Mouse (Mus musculus) mouse embryonic stem cell (cell line): Measurements from ENCODE around the gene Taar7a.

Experiments
- in situ Hi-C, 2 experiments: fragments of 300-500 bp; cut with MboI; formaldehyde crosslinking; loops; 1 replicate in 1 of 2; 3 replicates in 1 of 2; pipeline ENCODE4 v1.14.3; 2019 to 2020; ENCODE audit warnings: low sequenced_read_pairs in 2 of 2, low pct_unique_long_range_greater_than_20kb in 1 of 2, mixed read lengths in 1 of 2; ENCODE audit not compliant: unreplicated experiment in 1 of 2

Gene Taar7a

DNA sequence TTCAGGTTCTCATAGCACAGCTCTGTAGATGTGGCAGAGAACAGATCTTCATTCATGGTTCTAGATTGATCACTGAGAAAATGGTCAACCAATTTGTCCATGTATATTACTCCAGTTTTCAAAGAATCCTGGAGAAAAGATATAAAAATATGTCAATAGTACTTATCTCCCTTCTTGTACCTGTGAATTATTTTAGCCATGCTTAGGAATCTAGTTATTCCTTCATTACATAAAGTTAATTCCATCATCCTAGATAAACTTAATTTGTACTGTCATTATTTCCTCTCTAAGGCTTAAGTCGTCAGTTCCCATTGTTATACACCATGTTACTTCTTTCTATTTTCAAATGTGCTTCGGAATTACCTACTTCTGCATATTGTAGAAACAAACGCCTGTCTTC lies at the start of gene Taar7a:
Gene Taar7a, minus strand, starts transcription at position 101 of the 400 bp plus-strand sequence.
- in situ Hi-C loops = loop anchor here (25.0 kb wide), 2 partner anchors 94 to 319 kb away; partner anchors contain the start of genes Taar8a (in 1 of the 2) and Taar8b (in 1 of the 2)

DNA sequence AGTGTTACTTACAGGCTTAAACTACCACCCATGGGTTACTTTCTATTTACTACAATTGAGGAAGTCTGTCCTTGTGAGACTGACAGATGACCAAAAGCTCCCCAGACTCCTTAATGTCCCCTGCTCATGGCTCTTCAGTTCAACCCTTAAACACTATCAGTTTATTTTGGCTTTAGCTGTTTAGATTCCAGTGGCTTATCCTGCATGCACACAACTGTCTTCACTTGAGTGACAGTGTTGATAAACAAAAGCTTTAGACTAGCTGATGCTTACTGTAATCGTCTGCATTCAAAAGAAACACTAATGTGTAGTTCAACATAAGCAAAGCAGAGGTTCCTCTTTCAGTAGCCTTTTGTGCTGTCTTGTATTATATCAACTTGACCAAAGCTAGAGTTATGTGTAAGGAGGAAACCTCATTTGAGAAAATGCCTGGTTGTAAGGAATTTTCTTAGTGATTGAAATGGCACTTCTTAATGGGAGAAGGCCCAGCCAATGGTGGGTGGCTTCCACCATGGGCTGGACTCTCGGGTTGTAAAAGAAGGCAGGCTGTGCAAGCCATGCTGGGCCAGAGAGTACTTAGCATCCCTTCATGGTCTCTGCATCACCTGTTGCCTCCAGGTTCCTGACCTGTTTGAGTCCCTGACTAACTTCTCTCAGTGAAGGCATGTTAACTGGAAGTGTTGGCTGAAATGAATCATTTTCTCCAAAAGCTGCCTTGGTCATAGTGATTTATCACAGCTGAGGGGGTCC lies 47.0 kb upstream of the Taar7a start:
- in situ Hi-C loops = no loop called here

DNA sequence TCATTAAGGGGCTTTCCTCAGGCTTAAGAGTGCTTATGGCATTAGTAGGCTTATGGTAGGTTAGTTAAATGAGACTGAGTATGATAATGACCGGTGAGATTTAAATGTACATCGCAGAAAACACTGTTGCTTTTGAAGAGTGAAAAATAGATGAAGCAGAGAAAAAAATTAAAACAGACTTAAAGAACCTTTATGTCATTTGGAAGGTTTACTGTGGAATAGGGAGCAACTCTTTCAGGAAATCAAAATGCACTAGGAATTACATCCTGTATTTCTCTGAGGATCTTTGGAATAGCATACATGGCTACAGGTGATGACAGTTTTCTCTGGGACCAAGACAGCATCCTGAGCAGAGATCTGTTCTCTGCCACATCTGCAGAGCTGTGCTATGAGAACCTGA lies 44.0 kb upstream of the Taar7a start, which contains the start of gene Taar7e:
Gene Taar7e, plus strand, starts transcription at position 301 of the 400 bp plus-strand sequence.
- in situ Hi-C loops = no loop called here

DNA sequence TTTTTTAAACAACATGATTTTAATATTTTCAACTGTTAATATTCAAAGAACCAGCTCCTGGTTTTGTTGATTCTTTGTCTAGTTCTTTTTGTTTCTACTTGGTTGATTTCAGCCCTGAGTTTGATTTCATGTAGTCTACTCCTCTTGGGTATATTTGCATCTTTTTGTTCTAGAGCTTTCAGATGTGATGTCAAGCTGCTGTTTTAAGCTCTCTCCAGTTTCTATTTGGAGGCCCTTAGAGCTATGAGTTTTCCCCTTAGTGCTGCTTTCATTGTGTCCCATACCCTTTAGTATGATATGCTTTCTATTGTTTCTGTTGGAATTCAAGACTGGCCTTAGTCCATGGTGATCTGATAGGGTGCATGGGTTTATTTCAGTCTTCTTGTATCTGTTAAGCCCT lies 38.1 kb upstream of the Taar7a start:
- in situ Hi-C loops = no loop called here

DNA sequence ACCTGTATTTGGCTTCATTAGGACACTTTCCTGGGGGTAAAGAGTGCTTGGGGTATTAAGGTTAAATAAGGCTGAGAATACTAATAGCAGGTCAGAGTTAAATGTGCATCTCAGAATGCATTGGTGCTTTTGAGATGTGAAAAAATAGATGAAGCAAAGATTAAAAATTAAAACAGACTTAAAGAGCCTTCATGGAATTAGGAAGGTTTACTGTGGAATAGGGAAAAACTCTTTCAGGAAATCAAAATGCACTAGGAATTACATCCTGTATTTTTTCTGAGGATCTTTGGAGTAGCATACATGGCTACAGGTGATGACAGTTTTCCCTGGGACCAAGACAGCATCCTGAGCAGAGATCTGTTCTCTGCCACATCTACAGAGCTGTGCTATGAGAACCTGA lies 33.6 kb upstream of the Taar7a start, which contains the start of gene Taar7d:
Gene Taar7d, plus strand, starts transcription at position 301 of the 400 bp plus-strand sequence.
- in situ Hi-C loops = no loop called here

DNA sequence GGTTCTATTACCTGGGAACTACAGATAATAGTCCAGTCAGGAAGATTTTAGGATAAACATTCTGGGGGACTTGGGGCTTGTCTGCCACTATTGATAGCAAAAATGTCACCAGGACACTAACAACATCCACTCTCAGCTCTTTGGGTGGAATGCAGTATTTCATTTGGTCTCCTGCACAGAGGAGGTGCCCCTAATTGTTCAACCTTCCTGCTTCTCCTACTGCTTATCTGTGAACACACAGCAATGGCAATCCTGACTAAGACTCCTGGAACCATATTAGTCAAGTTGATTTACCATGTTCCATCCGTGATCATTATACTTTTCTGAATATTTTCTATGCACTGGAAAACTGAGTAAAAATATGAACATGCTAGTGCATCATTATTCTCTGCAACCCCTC lies 14.9 kb upstream of the Taar7a start:
- in situ Hi-C loops = no loop called here

DNA sequence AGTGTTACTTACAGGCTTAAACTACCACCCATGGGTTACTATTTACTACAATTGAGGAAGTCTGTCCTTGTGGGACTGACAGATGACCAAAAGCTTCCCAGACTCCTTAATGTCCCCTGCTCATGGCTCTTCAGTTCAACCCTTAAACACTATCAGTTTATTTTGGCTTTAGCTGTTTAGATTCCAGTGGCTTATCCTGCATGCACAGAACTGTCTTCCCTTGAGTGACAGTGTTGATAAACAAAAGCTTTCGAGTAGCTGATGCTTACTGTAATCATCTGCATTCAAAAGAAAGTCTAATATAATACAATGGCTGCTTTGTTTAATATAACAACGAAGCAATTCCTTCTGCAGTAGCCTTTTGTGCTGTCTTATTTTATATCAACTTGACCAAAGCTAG lies 13.8 kb upstream of the Taar7a start:
- in situ Hi-C loops = no loop called here

DNA sequence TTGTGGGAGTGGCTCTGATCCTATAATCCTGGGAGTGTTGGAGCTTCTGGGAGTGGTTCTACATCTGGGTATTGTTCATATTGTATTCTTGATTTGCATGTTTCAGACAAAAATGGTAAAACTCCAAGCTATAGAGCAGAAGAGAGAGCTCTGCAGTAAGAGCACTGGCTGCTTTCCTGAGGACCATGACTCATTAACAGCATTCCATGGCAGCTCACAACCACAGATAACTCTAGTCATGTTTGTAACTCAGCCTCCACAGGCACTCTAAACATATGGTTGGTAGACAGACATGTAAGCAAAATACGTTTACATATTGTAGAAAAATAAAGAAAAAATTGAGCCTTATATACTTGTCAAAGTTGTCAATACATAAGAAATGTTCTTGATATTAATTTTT lies 13.2 kb upstream of the Taar7a start:
- in situ Hi-C loops = no loop called here

DNA sequence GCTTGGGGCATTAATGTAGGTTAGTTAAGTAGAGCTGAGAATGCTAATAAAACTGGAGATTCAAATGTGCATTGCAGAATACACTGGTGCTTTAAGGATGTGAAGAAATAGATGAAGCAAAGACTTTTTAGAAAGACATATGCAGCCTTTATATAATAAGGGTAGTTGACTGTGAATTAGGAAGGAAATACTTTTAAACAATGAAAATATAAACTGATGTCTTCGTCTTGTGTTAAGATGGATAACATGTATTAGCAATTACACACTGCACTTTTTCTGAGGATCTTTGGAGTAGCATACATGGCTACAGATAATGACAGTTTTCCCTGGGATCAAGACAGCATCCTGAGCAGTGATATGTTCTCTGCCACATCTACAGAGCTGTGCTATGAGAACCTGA lies 6.4 kb upstream of the Taar7a start, which contains the start of gene Taar7b:
Gene Taar7b, plus strand, starts transcription at position 301 of the 400 bp plus-strand sequence.
- in situ Hi-C loops = loop anchor here (25.0 kb wide), 2 partner anchors 88 to 313 kb away; partner anchors contain the start of genes Taar8a (in 1 of the 2) and Taar8b (in 1 of the 2)

DNA sequence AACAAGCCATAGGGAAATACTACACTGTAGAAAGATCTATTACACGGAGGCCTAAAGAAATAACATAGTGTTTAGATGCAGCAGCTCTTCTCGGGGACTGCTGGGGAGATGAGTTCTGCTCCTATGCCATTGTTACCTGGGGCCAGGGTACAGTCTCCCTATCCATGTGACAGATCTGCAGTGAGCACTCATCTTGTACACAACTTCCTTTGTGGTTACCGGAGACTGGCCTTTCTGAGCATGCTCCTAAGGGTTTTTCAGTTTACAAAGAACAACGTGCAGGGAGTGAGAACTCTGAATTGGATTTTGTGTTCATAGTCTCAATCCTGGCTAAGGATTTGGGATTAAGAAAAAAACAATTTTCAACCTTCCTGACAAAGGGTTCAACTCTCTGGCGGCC lies 6.9 kb downstream of the Taar7a start:
- in situ Hi-C loops = loop anchor here (10.0 to 25.0 kb wide), 3 partner anchors 101 to 326 kb away; partner anchors contain the start of genes Taar8a (in 1 of the 2) and Taar8b (in 1 of the 2)

DNA sequence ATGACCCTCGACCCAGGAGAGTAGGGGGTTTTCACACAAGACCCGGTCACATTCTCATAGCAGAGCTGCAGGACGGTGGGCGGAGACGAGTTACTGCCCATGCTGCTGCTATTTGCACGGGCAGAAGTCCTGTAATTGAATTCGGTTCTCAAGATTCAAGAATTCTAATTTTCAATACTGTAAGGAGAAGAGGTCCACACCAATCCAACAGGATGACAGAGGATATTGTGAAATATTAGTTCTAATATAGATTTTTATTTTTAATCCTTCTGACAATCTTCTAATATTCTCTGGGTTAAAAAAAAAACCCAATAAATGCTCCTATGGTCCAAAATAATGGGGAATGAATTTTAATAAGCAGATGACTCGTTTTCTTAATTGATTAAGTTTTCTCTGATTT lies 7.7 kb downstream of the Taar7a start, which contains the start of gene Taar6:
Gene Taar6, minus strand, starts transcription at position 101 of the 400 bp plus-strand sequence.
- in situ Hi-C loops = loop anchor here (10.0 to 25.0 kb wide), 3 partner anchors 102 to 327 kb away; partner anchors contain the start of genes Taar8a (in 1 of the 2) and Taar8b (in 1 of the 2)

DNA sequence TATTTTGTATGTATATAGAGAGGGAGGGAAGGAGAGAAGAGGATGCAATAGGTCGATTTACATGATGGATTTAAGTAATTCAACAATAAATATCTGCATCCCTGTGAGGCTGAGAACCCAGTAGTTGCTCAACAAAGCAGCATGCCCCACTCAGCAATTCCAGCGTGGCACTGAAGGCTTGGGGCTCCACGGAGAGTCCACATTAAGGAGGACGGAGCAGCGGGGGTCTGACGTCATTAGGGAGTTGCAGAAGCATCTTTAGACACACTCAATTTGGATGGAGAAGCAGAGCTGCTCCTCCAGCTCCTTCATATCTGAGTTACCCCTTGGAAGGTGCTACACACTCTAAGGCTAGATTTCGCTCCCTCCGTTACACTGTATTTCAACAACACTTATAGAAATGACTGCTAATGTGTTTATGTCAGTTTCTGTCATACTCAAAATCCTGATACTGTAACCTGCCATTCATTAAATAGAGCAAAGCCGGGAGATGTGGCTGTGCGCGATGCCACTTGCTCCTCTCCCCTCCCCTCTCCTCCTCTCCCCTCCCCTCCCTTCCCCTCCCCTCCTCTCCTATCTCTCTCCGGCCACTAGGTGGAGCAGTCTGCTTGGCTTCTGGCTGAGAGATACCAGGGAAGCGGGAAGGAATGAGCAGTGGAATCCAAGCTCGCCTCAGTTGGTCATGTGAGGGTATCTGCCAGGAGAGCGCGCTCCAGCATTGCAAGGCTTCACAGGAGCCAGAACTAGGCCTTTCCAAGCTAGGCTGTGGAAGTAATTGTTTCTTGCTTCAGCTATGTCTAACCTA lies 14.2 kb downstream of the Taar7a start:
- in situ Hi-C loops = loop anchor here (25.0 kb wide), 2 partner anchors 108 to 333 kb away; partner anchors contain the start of genes Taar8a (in 1 of the 2) and Taar8b (in 1 of the 2)

DNA sequence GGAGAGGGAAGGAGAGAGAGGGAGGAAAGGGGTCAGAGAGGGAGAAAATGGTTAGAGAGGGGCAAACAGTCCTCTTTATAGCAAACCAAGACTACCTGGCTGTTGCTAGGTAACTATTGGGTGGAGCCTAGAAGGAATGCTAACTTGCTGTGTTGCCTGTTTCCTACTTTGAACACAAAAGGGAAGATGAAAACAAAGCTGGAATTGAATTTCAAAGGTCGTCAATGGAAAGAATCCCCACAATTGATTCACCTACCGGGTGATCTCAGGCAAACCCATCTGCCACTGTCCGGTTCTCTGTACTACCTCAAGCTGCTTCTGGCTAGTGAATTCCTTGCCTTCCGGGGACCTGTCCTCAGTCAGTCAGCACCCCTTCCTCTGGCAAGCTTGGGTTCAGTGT lies 15.3 kb downstream of the Taar7a start:
- in situ Hi-C loops = loop anchor here (25.0 kb wide), 2 partner anchors 109 to 334 kb away; partner anchors contain the start of genes Taar8a (in 1 of the 2) and Taar8b (in 1 of the 2)

DNA sequence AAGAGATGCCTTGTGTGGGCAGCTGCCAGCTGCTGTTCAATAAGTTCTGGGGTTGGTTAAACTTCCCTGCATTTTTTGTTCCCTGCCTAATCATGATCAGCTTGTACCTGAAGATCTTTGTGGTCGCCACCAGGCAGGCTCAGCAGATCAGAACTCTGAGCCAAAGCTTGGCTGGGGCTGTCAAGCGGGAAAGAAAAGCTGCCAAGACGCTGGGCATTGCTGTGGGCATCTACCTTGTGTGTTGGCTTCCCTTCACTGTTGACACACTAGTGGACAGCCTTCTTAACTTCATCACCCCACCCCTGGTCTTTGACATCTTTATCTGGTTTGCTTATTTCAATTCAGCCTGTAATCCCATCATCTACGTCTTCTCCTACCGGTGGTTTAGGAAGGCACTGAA lies 22.0 kb downstream of the Taar7a start:
- in situ Hi-C loops = no loop called here

DNA sequence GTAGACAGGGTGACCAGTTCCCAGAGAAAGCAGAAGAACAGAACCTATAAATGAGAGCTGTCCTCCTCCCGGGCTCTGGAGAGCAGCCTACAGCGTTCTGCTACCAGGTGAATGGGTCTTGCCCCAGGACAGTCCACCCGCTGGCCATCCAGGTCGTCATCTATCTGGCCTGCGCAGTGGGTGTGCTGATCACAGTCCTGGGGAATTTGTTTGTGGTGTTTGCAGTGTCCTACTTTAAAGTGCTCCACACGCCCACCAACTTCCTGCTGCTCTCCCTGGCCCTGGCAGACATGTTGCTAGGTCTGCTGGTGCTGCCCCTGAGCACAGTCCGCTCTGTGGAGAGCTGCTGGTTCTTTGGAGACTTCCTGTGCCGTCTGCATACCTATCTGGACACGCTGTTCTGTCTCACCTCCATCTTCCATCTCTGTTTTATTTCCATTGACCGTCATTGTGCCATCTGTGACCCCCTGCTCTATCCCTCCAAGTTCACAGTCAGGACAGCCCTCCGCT lies 22.6 kb downstream of the Taar7a start, which contains the start of gene Taar5:
Gene Taar5, plus strand, starts transcription at position 51 of the 510 bp plus-strand sequence.
- in situ Hi-C loops = no loop called here

DNA sequence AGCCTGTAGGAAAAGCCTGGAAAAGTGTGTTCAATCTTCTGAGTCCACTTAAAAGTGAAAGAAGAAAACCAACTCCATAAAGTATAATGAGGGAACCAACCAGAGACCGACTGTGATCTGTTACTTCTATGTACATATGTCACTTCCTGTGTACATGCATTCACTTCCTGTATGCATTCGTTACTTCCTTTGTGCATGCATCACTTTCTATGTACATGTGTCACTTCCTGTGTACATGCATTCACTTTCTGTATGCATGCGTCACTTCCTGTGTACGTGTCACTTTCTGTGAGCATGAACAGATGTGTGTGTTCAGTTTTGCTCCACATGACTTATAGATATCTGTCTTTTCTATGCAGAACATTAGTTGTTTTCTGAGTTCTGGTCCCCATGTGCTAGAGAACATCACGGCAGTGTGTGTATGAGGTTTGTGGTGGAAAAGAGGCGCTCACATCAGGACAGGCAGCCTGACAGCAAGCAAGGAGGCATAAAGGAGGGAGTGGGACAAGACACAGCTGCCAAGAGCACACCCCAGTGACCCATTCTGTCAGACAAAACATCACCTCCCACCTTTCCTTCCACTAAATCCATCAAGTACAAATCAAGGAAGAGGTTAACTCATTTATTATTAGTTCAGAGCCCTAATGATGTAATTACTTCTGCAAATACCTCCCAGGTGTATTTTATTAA lies 28.2 kb downstream of the Taar7a start:
- in situ Hi-C loops = no loop called here

DNA sequence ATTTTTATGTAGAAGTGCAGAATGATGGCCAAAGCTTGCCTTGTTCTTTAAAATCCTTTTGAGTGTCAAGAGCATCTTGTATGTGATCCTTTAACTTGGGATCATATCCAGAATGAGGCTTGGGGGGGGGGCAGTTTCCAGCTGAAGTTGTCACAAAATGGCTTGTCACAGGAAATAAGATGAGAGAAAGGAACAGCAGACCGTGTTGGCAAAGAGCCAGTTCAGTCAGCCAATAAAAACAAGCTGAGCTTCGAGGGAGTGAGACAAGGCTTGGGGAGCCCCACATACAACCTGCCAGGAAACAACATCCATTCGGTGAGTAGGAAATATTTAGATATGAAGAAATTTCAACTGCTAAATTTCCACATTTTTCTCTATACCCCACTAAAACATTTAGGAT lies 29.8 kb downstream of the Taar7a start:
- in situ Hi-C loops = no loop called here

DNA sequence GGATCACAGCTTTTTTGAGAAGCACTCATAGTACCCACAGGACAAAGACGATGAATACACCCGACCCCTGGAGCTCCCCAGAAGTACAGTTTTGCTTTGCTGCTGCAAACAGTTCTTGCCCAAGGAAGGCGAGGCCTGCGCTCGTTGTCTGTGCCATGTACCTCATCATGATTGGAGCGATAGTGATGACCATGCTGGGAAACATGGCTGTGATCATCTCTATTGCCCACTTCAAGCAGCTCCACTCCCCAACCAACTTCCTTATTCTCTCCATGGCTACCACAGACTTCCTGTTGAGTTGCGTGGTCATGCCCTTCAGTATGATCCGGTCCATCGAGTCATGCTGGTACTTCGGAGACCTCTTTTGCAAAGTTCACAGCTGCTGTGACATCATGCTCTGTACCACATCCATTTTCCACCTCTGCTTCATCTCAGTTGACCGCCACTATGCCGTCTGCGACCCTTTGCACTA lies 32.8 kb downstream of the Taar7a start, which contains the start of gene Taar4:
Gene Taar4, plus strand, starts transcription at position 51 of the 472 bp plus-strand sequence.
- in situ Hi-C loops = no loop called here
